Mouse (Mus musculus) cerebellum, adult 2 months (tissue): Measurements from ENCODE around the gene Piga. TPM values are rescaled to one million over a fixed set of nuclear protein-coding genes. Genes with fewer than 3 reads are reported as not detected.

ENCODE experiments used
- DNase-seq, 2 experiments: peaks; one replicate each; pipeline ENCODE4 v3.0.0; 2021
- H3K27ac ChIP-seq: fragments of 200-500 bp; 2 replicates; pipeline ENCODE4 v1.5.1; 2012; ENCODE audit warnings: low read length, control low read depth, inconsistent platforms; ENCODE audit not compliant: insufficient read depth
- H3K27me3 ChIP-seq: fragments of 200-500 bp; 2 replicates; pipeline ENCODE4 v1.6.1; 2012; ENCODE audit warnings: inconsistent platforms, mild to moderate bottlenecking, low read length, moderate library complexity; ENCODE audit not compliant: control insufficient read depth, insufficient read depth
- H3K4me1 ChIP-seq: fragments of 200-500 bp; 2 replicates; pipeline ENCODE4 v1.6.1; 2011; ENCODE audit warnings: low read length; ENCODE audit not compliant: control insufficient read depth, insufficient read depth
- H3K4me3 ChIP-seq: fragments of 200-500 bp; replicated peaks from 2 replicates; pipeline ENCODE3; 2011; ENCODE audit warnings: mild to moderate bottlenecking, low read depth, low read length, control low read depth; ENCODE audit not compliant: insufficient read depth
- CTCF ChIP-seq: fragments of 200-500 bp; IDR thresholded peaks from 2 replicates; pipeline ENCODE4 v1.5.1; 2011; ENCODE audit warnings: low read depth, mild to moderate bottlenecking, control low read depth, low read length, moderate library complexity, borderline replicate concordance; ENCODE audit not compliant: insufficient read depth
- POLR2A ChIP-seq: fragments of 200-500 bp; IDR thresholded peaks from 2 replicates; pipeline ENCODE4 v1.6.1; 2011; ENCODE audit warnings: low read length, control low read depth, borderline replicate concordance; ENCODE audit not compliant: insufficient read depth
- WGBS: fragments of 180-500 bp; shearing (Covaris S2); methylation state at CpG from one replicate; pipeline ENCODE4 v1.1.7; 2018; 5-methylcytosine and 5-hydroxymethylcytosine counted together
- polyA plus RNA-seq: library from polyadenylated mRNA; depleted of rRNA; stranded (reverse); fragments of >200 nt; gene quantifications from 2 replicates; pipeline ENCODE4 v1.2.3, GENCODE M21; 2012; rRNA removed

Piga gene
- 7.9 and 8.8 TPM in 2 replicates for polyA plus RNA-seq

DNA sequence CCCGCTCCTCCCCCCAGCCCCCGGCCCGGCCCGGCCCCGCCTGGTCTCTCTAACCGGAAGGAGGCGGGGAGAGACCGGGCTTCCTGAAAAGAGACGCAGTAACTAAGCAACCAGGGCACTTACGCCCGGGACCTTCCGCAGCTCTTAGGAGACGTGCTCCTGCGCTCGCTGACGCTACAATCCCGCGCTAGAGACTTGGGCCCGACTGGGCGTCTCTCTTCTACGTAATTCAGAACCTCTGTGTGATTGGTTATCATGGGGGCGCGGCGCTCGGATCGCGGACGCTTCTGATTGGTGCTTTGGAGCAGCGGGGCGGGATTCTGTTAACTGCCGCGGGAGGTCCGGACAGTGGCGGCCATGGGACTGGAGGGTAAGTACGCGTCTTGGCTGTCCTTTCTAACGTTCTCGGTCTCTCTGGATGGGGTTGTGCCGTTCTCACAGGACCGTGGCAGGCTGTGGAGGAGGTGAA is at the start of gene Piga:
Piga (plus strand) TSS at position 317 of the 469 bp plus-strand sequence.
- Histone ChIP-seq H3K4me3 (peak within 1 kb of the TSS; percentile 100), H3K27ac (peak within 1 kb of the TSS; percentile 93), H3K4me1 (no peaks in the 10 kb centered on the region), H3K27me3 (no peaks in the 10 kb centered on the region)
- 6% methylated on average over 40 of the region's 40 CpGs for WGBS
- TF ChIP-seq CTCF (no peak), POLR2A (peak; percentile 84; the same call in 1 of the 2 replicates)
- DNase-seq, result peak; percentile 90 to 95

- Histone ChIP-seq H3K4me3 (no peak overlapping the region), H3K4me1 (no peaks in the 10 kb centered on the region), H3K27me3 (no peaks in the 10 kb centered on the region), H3K27ac (no peak overlapping the region)
- TF ChIP-seq CTCF (no peak), POLR2A (no peak)
- no peak for DNase-seq
- WGBS, result 85% methylated on average over 3 of the region's 3 CpGs
These were observed 49.0 kb upstream of the Piga start for GRCm38 (mm10) chrX:164370576-164370975.

- 7% methylated on average over 3 of the region's 3 CpGs for WGBS
- no peaks in the 10 kb centered on the region for H3K27me3 ChIP-seq
- H3K4me3 ChIP-seq, result no peak within 1 kb of the TSS
- TF ChIP-seq CTCF (no peak), POLR2A (no peak)
- H3K4me1 ChIP-seq, result no peaks in the 10 kb centered on the region
- H3K27ac ChIP-seq, result no peak within 1 kb of the TSS
- no peak for DNase-seq
These were observed 46.5 kb upstream of the Piga start, which contains the start of gene Vegfd for GRCm38 (mm10) chrX:164373081-164373480. Gene Vegfd, plus strand, starts transcription at chrX:164373378.

GRCm38 (mm10) chrX:164374586-164374985 is 45.0 kb upstream of the Piga start:
- WGBS, result 48% methylated on average over 5 of the region's 5 CpGs
- TF ChIP-seq POLR2A (no peak), CTCF (no peak)

GRCm38 (mm10) chrX:164379721-164380120 is 39.9 kb upstream of the Piga start:
- TF ChIP-seq CTCF, result no peak
- TF ChIP-seq POLR2A, result no peak
- 72% methylated on average over 4 of the region's 4 CpGs for WGBS
- no peak overlapping the region for H3K27ac ChIP-seq
- H3K27me3 ChIP-seq, result no peaks in the 10 kb centered on the region
- H3K4me1 ChIP-seq, result no peaks in the 10 kb centered on the region
- no peak for DNase-seq
- no peak overlapping the region for H3K4me3 ChIP-seq

More at GRCm38 (mm10) chrX:164374586-164374985, 45.0 kb upstream of the Piga start:
- Histone ChIP-seq H3K27ac (no peak overlapping the region), H3K4me3 (no peak overlapping the region), H3K4me1 (no peaks in the 10 kb centered on the region), H3K27me3 (no peaks in the 10 kb centered on the region)
- DNase-seq, result no peak

DNA sequence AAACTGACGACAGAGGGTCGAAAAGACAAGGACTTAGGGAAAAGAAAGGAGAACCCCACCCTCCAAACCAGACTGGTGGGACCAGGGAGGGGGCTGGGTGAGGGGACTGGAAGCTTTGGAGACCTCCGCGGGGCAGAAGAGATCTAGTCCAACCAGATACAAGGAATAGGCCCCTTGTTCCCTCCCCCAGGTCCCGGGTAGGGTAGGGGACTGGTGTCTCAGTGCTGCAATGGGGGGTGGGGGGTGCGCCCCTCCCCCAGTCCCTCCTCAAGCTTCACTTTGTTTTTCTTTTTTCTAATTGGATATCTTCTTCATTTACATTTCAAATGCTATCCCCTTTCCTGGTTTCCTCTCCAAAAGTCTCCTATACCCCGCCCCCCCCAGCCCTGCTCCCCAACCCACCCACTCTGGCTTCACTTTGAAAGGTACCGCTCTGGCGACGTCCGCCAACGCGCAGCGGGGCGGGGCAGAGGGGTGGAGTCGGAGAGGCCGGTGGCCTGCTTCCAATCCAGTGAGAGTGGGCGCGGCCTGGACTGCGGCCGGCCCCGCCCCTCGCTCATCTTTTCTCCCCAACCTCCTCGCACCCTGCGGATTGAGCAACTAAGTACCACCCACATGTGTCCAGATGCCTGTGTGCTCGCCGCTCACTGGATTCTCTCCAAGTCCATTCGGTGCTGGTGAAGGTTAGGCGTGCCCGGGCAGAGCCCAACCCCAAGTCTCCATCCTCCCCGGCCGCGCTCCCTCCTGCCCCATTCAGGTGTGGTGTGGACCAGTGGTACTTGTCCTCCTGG is 37.8 kb upstream of the Piga start:
- DNase-seq, result peak; percentile 52 to 59
- no peaks in the 10 kb centered on the region for H3K27me3 ChIP-seq
- no peaks in the 10 kb centered on the region for H3K4me1 ChIP-seq
- H3K4me3 ChIP-seq, result peak overlapping the region; percentile 87
- WGBS, result 7% methylated on average over 31 of the region's 33 CpGs
- TF ChIP-seq CTCF (no peak), POLR2A (no peak)
- H3K27ac ChIP-seq, result no peak overlapping the region

- no peak overlapping the region for H3K4me3 ChIP-seq
- H3K27ac ChIP-seq, result no peak overlapping the region
- 82% methylated on average over 4 of the region's 4 CpGs for WGBS
- H3K27me3 ChIP-seq, result no peaks in the 10 kb centered on the region
- no peak for DNase-seq
- TF ChIP-seq CTCF (no peak), POLR2A (no peak)
- no peaks in the 10 kb centered on the region for H3K4me1 ChIP-seq
These were observed 25.5 kb upstream of the Piga start for GRCm38 (mm10) chrX:164394091-164394490.

- DNase-seq, result no peak
- TF ChIP-seq POLR2A (no peak), CTCF (no peak)
- Histone ChIP-seq H3K27ac (no peak overlapping the region), H3K4me1 (no peaks in the 10 kb centered on the region), H3K4me3 (no peak overlapping the region), H3K27me3 (no peaks in the 10 kb centered on the region)
- 46% methylated on average over 3 of the region's 3 CpGs for WGBS
These were observed 21.1 kb upstream of the Piga start for GRCm38 (mm10) chrX:164398456-164398855.
